Mouse (Mus musculus): ENCODE data around the gene Srrm3.

Gene Srrm3

GRCm38 (mm10) chr5:135822316-135822944 lies 15.7 kb downstream of the Srrm3 start:
- no peak for DNase-seq (ENCODE audit: low read depth, low spot score)

GRCm38 (mm10) chr5:135824517-135824916 lies 17.8 kb downstream of the Srrm3 start:
- DNase-seq (ENCODE audit: low read depth, low spot score): no peak

GRCm38 (mm10) chr5:135826225-135826624 lies 19.5 kb downstream of the Srrm3 start:
- DNase-seq (ENCODE audit: low read depth, low spot score): no peak

- no peak for DNase-seq (ENCODE audit: low read depth, low spot score)
These were observed 22.7 kb downstream of the Srrm3 start for GRCm38 (mm10) chr5:135829381-135829780.

- no peak for DNase-seq (ENCODE audit: low read depth, low spot score)
These were observed 26.0 kb downstream of the Srrm3 start for GRCm38 (mm10) chr5:135832729-135833128.

- DNase-seq (ENCODE audit: low read depth, low spot score): peak; percentile 11
These were observed 28.2 kb downstream of the Srrm3 start for GRCm38 (mm10) chr5:135834769-135835491.

GRCm38 (mm10) chr5:135835492-135835858 lies 28.8 kb downstream of the Srrm3 start:
- DNase-seq (ENCODE audit: low read depth, low spot score): no peak

- no peak for DNase-seq (ENCODE audit: low read depth, low spot score)
These were observed 29.3 kb downstream of the Srrm3 start for GRCm38 (mm10) chr5:135835981-135836380.

- DNase-seq (ENCODE audit: low read depth, low spot score): no peak
These were observed 35.0 kb downstream of the Srrm3 start for GRCm38 (mm10) chr5:135841651-135842050.

- no peak for DNase-seq (ENCODE audit: low read depth, low spot score)
These were observed 36.7 kb downstream of the Srrm3 start for GRCm38 (mm10) chr5:135843418-135843817.

- DNase-seq (ENCODE audit: low read depth, low spot score): no peak
These were observed 39.1 kb downstream of the Srrm3 start for GRCm38 (mm10) chr5:135845676-135846320.

- DNase-seq (ENCODE audit: low read depth, low spot score): no peak
These were observed 40.8 kb downstream of the Srrm3 start for GRCm38 (mm10) chr5:135847460-135847859.

GRCm38 (mm10) chr5:135847881-135848280 lies 41.2 kb downstream of the Srrm3 start:
- DNase-seq (ENCODE audit: low read depth, low spot score): no peak

GRCm38 (mm10) chr5:135851024-135851423 lies 44.3 kb downstream of the Srrm3 start:
- no peak for DNase-seq (ENCODE audit: low read depth, low spot score)

GRCm38 (mm10) chr5:135851481-135851880 lies 44.8 kb downstream of the Srrm3 start:
- no peak for DNase-seq (ENCODE audit: low read depth, low spot score)

GRCm38 (mm10) chr5:135852421-135852820 lies 45.7 kb downstream of the Srrm3 start:
- DNase-seq (ENCODE audit: low read depth, low spot score): no peak

- no peak for DNase-seq (ENCODE audit: low read depth, low spot score)
These were observed 47.0 kb downstream of the Srrm3 start for GRCm38 (mm10) chr5:135853731-135854130.

GRCm38 (mm10) chr5:135855156-135855555 lies 48.5 kb downstream of the Srrm3 start:
- DNase-seq (ENCODE audit: low read depth, low spot score): peak; percentile 54

GRCm38 (mm10) chr5:135866662-135867061 lies 60.0 kb downstream of the Srrm3 start:
- DNase-seq (ENCODE audit: low read depth, low spot score): peak; percentile 65

- DNase-seq (ENCODE audit: low read depth, low spot score): no peak
These were observed 61.2 kb downstream of the Srrm3 start for GRCm38 (mm10) chr5:135867637-135868593.

GRCm38 (mm10) chr5:135868653-135869052 lies 62.0 kb downstream of the Srrm3 start:
- no peak for DNase-seq (ENCODE audit: low read depth, low spot score)
